Mouse (Mus musculus) embryonic facial prominence, embryonic 12.5 days (tissue): ENCODE measurements around the gene Rab7b. TPM values are rescaled to one million over a fixed set of nuclear protein-coding genes. Genes with fewer than 3 reads are reported as not detected.

Source experiments
- ATAC-seq: fragments of 200-750 bp; cut with Nextera tagmentation; 2 replicates; pipeline ENCODE4 v1.8.0; 2017; ENCODE audit not compliant: insufficient number of reproducible peaks, insufficient read depth, low FRiP score, low TSS enrichment
- H3K27ac ChIP-seq: fragments of 300-500 bp; sonication (generic); 2 replicates; pipeline ENCODE4 v1.5.1; 2016; ENCODE audit warnings: mild to moderate bottlenecking
- H3K27me3 ChIP-seq: fragments of 300-500 bp; sonication (generic); 2 replicates; pipeline ENCODE4 v1.6.1; 2016; ENCODE audit warnings: mild to moderate bottlenecking, moderate library complexity
- H3K36me3 ChIP-seq: fragments of 300-500 bp; sonication (generic); 2 replicates; pipeline ENCODE4 v1.6.1; 2016; ENCODE audit warnings: mild to moderate bottlenecking
- H3K4me1 ChIP-seq: fragments of 300-500 bp; sonication (generic); 2 replicates; pipeline ENCODE4 v1.6.1; 2016
- H3K4me2 ChIP-seq: fragments of 300-500 bp; sonication (generic); replicated peaks from 2 replicates; pipeline ENCODE4 v1.6.1; 2016; ENCODE audit warnings: mild to moderate bottlenecking, moderate library complexity
- H3K4me3 ChIP-seq: fragments of 300-500 bp; sonication (generic); 2 replicates; pipeline ENCODE4 v1.5.1; 2016; ENCODE audit warnings: mild to moderate bottlenecking
- H3K9ac ChIP-seq: fragments of 300-500 bp; sonication (generic); 2 replicates; pipeline ENCODE4 v1.6.1; 2016; ENCODE audit warnings: mild to moderate bottlenecking, moderate library complexity
- H3K9me3 ChIP-seq: fragments of 300-500 bp; sonication (generic); 2 replicates; pipeline ENCODE4 v1.6.1; 2016; ENCODE audit warnings: mild to moderate bottlenecking, moderate library complexity
- WGBS: fragments of 180-500 bp; shearing (Covaris S2); methylation state at CpG from one replicate; pipeline ENCODE4 v1.1.7; 2016; 5-methylcytosine and 5-hydroxymethylcytosine counted together
- polyA plus RNA-seq: library from polyadenylated mRNA; unstranded; fragments of >200 nt; fragmentation: Nextera tagmentation; extraction: Ambion mirVana; gene quantifications from 2 replicates; pipeline ENCODE4 v1.2.1, GENCODE M21; 2016

Gene Rab7b
- polyA plus RNA-seq, 1 experiment from 2014 or later = 1.0 TPM

GRCm38 (mm10) chr1:131760428-131760820 is 71.9 kb downstream of the Rab7b start:
- Histone ChIP-seq H3K9me3 (no peaks in the 10 kb centered on the region), H3K36me3 (no peaks in the 10 kb centered on the region), H3K9ac (no peak overlapping the region), H3K27ac (no peak overlapping the region), H3K4me2 (no peak overlapping the region), H3K4me1 (no peaks in the 10 kb centered on the region), H3K27me3 (no peaks in the 10 kb centered on the region), H3K4me3 (no peak overlapping the region)
- WGBS = 84% methylated on average over 3 of the region's 3 CpGs
- ATAC-seq = no peak

GRCm38 (mm10) chr1:131761079-131761831 is 72.8 kb downstream of the Rab7b start:
- Histone ChIP-seq H3K27me3 (no peaks in the 10 kb centered on the region), H3K4me1 (no peaks in the 10 kb centered on the region), H3K4me2 (no peak overlapping the region), H3K9me3 (no peaks in the 10 kb centered on the region), H3K36me3 (no peaks in the 10 kb centered on the region), H3K4me3 (no peak overlapping the region), H3K27ac (no peak overlapping the region), H3K9ac (no peak overlapping the region)
- 83% methylated on average over 13 of the region's 13 CpGs for WGBS
- no peak for ATAC-seq

- no peak overlapping the region for H3K4me3 ChIP-seq
- WGBS = 58% methylated on average over 9 of the region's 9 CpGs
These were observed 75.2 kb downstream of the Rab7b start for GRCm38 (mm10) chr1:131763683-131764082.

GRCm38 (mm10) chr1:131764581-131765338 is 76.3 kb downstream of the Rab7b start:
- no peak overlapping the region for H3K9ac ChIP-seq
- H3K27me3 ChIP-seq = no peaks in the 10 kb centered on the region
- no peaks in the 10 kb centered on the region for H3K4me1 ChIP-seq
- H3K36me3 ChIP-seq = no peaks in the 10 kb centered on the region
- H3K9me3 ChIP-seq = no peaks in the 10 kb centered on the region
- WGBS = 62% methylated on average over 8 of the region's 8 CpGs
- H3K27ac ChIP-seq = no peak overlapping the region
- H3K4me2 ChIP-seq = no peak overlapping the region
- no peak overlapping the region for H3K4me3 ChIP-seq
- ATAC-seq = no peak

More at GRCm38 (mm10) chr1:131763683-131764082, 75.2 kb downstream of the Rab7b start:
- Histone ChIP-seq H3K9me3 (no peaks in the 10 kb centered on the region), H3K9ac (no peak overlapping the region), H3K27ac (no peak overlapping the region), H3K27me3 (no peaks in the 10 kb centered on the region), H3K36me3 (no peaks in the 10 kb centered on the region), H3K4me2 (no peak overlapping the region), H3K4me1 (no peaks in the 10 kb centered on the region)
- ATAC-seq = no peak

Other genes starting within 250 kb of the Rab7b start
- gene Srgap2, start 161.3 kb upstream of the Rab7b start, polyA plus RNA-seq = 15.9 and 18.3 TPM in 2 replicates
- gene Fam72a, start 160.8 kb upstream of the Rab7b start, polyA plus RNA-seq = 3.4 and 3.8 TPM in 2 replicates
- gene Avpr1b, start 89.5 kb upstream of the Rab7b start, polyA plus RNA-seq = not detected in 2 replicates
- 0.14 and 0.19 TPM in 2 replicates for gene Ctse, start 50.4 kb upstream of the Rab7b start, polyA plus RNA-seq
- 0.08 and 0.25 TPM in 2 replicates for gene Slc26a9, start 55.3 kb downstream of the Rab7b start, polyA plus RNA-seq
- 0.24 and 0.32 TPM in 2 replicates for gene Pm20d1, start 108.7 kb downstream of the Rab7b start, polyA plus RNA-seq
- 13.9 and 15.1 TPM in 2 replicates for gene Slc41a1, start 138.8 kb downstream of the Rab7b start, polyA plus RNA-seq
- gene Rab29, start 178.5 kb downstream of the Rab7b start, polyA plus RNA-seq = 18.7 and 18.9 TPM in 2 replicates
- 107 and 125 TPM in 2 replicates for gene Nucks1, start 221.8 kb downstream of the Rab7b start, polyA plus RNA-seq